Mouse (Mus musculus): ENCODE measurements around the gene Rbl2.

DNA sequence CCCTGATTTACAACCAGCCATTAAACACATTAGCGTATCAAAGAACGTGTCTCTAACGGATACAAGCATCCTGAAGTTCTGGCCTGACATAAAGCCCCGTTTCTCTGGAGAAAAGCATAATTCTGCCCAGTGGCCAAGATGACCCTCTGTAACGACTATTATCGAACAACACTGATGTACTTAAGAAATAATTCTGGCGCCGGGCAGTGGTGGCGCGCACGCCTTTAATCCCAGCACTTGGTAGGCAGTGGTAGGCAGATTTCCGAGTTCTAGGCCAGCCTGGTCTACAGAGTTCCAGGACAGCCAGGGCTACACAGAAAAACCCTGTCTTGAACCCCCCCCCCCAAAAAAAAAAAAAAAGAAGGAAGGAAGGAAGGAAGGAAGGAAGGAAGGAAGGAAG lies 64.8 kb downstream of the Rbl2 start:
- TF ChIP-seq CTCF (IDR thresholded peaks at IDR 0.05; ENCODE audit: extremely low read depth, insufficient read depth, insufficient read length, insufficient replicate concordance) = no peak
- no peak for TF ChIP-seq POLR2A (IDR thresholded peaks at IDR 0.05; ENCODE audit: low read depth, low read length)
